Mouse (Mus musculus) layer of hippocampus, postnatal 25 days (tissue): ENCODE results near the gene Olfr10. TPM values are rescaled to one million over a fixed set of nuclear protein-coding genes. Genes with fewer than 3 reads are reported as not detected.
"Not testable (repeated sequence)": the region's sequence is repeated elsewhere in the genome, so short reads cannot be mapped to it uniquely, and the experiment has no call there.

Experiments
- DNase-seq, 2 experiments: peaks; one replicate each; pipeline ENCODE4 v3.0.0; 2022; ENCODE audit warnings: mixed read lengths in 2 of 2, low spot score in 1 of 2; ENCODE audit errors: extremely low spot score in 1 of 2
- total RNA-seq, 2 experiments: library from RNA; stranded (reverse); gene quantifications; 2 replicates each; pipeline ENCODE4 v1.2.3; 2021

The Olfr10 gene
- total RNA-seq, result not detected

DNA sequence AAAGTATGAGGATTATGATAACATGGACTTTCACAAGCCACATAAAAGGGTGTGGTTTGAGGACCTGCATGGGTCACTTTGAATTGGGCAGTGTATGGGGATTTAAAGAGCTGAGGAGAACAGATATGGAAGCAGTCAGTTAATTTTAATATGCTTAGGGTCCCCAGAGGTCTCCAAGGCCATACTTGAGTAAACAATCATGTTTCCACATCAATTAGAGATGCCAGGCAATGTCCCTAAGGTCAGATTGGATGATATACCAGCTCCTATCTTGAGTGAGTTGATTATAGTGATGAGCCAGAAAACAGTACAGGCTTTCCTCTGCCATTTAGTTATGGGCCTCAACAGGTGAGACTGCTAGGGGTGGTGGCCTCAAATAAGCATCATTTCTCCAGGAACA lies at the start of gene Olfr10:
TSS of gene Olfr10 (plus strand) at position 301 of the 400 bp plus-strand sequence.
- no peak for DNase-seq

DNA sequence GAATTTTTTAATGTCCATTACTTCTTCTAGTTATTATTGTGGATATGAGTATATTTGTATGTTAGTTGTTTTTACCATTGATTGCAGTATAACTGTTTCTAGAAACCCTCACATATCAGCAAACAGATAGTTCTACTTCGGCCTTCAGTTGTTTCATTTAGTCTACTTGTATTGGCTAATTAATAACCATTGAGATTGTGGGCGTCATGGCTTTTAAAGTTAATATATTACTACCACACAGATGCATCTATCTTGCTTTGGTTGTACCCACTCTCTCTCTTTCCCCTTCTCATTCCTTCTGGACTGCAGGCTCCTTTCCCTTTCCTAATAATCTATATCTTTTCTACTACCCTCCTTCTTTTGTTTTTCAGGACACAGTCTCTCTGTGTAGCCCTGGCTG lies 45.2 kb upstream of the Olfr10 start:
- DNase-seq, result no peak

DNA sequence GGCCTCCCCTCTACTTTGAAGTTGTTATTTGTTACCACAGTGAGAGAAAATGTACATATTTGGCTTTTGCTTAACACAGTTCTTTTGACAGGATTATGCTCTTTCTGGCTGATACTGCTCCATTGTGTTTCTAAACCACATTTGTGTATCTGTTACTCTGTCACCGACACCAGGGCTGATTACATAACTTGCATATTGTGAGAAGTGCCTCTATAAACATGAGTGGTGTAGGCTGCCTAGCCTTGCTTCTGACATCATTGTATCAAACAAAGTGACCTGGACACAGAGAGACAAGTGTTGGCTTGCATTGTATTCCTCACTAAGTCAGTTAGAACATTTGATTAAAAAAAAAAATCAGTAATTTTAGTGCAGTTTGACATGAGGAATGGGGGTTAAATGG lies 44.7 kb upstream of the Olfr10 start:
- no peak for DNase-seq

DNA sequence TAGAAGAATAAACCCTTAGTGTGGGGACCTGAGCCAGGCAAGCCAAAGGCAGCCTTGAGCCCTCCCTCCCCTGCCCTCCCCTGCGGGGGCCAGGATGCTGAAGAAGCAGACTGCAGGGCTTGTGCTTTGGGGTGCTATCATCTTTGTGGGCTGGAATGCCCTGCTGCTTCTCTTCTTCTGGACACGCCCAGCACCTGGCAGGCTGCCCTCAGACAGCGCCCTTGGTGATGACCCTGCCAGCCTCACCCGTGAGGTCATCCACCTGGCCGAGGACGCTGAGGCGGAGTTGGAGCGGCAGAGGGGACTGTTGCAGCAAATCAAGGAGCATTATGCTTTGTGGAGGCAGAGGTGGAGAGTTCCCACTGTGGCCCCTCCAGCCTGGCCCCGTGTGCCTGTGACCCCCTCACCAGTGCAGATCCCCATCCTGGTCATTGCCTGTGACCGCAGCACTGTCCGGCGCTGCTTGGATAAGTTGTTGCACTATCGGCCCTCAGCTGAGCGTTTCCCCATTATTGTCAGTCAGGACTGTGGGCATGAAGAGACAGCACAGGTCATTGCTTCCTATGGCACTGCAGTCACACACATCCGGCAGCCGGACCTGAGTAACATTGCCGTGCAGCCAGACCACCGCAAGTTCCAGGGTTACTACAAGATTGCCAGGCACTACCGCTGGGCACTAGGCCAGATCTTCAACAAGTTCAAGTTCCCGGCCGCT lies 43.8 kb upstream of the Olfr10 start:
- no peak for DNase-seq

DNA sequence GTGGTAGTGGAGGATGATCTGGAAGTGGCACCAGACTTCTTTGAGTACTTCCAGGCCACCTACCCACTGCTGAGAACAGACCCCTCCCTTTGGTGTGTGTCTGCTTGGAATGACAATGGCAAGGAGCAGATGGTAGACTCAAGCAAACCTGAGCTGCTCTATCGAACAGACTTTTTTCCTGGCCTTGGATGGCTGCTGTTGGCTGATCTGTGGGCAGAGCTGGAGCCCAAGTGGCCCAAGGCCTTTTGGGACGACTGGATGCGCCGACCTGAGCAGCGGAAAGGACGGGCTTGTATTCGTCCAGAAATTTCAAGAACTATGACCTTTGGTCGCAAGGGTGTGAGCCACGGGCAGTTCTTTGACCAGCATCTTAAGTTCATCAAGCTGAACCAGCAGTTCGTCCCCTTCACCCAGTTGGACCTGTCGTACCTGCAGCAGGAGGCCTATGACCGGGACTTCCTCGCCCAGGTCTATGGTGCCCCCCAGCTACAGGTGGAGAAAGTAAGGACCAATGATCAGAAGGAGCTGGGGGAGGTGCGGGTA lies 43.2 kb upstream of the Olfr10 start:
- DNase-seq, result no peak

DNA sequence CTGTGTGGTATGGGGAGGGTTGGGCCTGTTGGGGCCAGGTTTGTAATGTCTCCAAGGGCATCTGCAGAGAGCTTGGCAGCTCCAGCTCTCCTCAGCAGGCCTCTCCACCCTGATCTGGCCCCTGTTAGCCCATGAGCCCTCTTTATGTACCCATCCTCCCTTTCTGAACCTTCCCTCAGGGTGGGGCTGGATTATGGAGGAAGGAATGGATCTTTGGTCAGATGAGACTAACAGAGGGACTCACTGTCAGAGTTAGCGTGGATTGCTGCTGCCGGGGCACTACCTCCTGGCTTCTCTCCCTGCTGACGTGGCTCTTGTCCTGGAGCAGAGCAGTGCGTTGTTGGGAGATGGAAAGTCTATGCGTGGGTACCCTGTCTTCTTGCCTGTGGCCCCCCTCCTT lies 42.3 kb upstream of the Olfr10 start:
- no peak for DNase-seq

DNA sequence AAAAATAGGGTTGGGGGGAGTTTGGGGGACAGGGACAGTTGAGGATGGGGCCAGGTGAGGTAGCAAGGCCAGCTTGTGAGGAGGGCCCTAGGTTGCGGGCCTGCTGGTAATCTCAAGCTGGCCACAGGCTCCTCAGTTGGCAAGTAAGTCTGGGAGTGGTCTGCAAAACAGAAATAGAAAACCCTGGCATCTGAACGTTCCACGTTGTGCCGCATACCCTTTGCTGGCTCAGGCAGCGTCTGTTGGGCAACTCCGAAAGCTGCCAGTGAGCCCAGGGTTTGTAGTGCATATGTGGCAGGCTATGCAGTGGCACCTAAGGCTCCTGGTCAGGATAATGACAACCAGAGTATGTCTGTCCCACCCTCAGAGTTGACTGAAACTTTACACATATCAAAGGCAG lies 41.4 kb upstream of the Olfr10 start:
- DNase-seq, result no peak

DNA sequence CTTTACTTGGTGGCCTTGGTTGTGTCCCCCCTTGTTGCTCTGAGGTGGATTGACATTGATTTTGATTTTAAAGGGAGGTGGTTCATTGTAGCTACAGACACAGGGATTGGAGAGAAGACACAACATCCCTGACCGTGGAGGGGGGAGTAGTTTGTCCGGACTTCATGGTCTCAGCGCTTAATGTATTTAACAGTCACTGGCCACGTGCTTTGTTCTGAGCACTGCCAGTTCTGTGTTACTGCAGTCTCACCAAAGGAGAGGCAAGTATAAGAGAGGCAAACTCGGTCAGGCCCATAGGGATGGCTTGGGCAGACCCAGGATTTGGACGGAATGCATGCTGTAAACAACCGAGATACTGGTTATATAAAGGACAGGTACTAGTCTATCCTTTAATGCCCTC lies 40.5 kb upstream of the Olfr10 start:
- no peak for DNase-seq

DNA sequence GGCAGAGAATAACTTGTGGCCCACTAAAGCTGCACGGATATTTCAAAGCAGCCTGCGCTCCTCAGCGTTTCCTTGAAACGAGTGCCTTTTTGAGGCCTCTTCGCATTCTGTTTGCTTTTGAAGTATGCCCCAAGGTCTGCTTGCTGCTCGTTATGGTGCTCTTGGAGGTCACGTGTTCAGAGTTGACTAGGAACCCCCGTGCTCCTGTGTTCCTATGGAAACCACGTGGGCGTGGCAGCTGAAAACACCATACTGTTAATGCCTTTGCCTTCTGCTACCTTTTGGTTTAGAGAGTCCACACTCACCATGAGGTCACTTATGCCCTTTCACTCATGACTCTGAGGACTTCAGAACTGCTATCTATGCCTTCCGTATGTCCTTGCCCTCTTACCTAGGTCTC lies 39.9 kb upstream of the Olfr10 start:
- DNase-seq, result no peak

DNA sequence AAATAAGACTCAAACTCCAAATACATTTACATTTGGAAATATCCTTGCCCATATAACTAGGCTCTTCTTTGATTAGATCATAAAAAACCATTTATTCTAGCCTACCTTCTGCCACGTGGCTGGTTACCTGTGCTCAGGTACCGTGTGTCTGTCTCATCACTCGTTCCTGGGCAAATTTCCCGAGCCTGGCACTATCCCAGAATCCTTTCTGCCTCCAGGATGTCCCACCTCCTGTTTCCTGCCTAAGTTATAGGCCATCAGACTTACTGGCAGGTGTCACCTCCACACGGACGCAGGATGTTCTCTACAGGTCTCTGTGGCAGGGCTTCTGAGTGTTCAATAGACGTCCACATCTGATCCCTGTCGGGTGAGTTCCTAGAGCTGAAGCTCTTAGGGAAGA lies 39.4 kb upstream of the Olfr10 start:
- DNase-seq, result no peak

DNA sequence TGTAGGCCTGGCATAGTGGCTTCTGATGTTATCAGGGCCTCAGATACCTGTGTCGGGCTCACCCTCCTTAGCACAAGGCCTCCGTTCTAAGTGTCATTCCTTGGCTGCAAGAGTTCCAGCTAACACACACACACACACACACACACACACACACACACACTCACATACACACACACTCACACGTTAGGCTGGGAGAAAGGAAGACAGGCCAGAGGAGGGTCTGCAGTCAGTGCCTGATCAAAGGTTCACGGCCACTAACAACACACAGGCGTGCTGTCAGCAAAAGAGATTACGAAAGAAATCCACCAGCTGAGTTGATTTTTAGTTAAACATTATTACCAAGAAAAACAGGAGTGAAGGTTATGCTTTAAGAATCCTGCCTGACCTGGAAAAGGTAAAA lies 37.9 kb upstream of the Olfr10 start:
- DNase-seq, result no peak

DNA sequence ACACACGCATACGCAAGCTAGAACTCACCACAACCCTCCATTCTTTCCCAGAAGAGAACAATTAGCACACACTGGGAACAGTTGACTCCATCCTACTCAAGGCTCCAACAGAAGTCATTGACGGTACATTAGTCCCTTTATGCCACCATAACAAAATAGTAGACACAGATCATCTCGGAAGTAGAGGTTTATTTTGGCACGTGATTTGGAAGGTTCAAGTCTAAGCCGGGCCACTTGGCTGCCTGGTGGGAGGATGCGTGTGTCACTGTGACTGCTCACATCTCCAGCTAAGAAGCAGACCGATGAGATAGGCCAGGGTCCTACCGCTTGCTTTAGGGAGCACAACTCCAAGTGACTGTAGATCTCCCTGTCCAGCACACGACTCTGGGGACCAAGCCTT lies 37.2 kb upstream of the Olfr10 start:
- no peak for DNase-seq

DNA sequence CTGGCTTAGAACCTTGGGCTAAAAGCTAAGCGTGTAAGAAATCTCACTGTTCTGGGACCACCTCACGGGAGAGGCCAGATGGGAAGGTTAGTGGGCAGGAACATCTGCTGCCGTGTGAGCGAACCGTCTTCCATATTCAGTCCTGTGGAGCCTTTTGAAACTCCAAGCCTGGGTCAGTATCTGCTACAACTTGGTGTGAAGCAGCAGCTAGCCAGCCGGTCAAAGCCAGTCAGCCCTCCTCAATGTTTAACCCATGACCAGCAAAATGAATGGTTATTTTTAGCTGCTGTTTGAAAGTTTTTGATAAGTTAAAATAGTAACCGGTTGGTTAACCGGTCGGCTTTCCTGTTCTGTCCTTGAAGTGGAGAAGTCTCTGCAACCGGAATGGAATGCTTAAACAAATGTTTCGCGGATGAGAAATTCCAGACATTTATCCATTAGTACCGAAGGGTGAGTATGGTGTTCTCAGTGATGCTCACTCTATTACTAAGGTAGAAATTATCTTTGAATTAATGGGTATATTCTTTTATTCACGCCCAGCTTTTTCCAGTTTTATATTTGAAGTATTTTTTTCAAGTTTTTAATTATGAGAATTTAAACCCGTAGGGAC lies 36.5 kb upstream of the Olfr10 start:
- no peak for DNase-seq

DNA sequence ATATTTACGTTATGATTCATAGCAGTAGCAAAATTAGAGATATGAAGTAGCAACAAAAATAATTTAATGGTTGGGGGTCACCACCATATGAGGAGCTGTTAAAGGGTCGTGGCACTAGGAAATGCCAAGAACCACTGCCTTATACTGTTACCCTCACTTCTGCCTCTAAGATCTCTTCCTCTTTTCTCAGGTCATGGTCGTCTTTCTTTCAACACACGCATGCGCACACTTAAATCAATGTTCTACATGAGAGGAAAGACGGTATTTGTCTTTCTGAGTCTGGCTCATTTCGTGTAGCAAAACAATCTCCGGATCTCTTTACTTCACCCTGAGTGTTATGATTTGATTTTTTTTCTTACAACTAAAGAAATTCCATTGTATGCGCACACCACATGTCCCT lies 34.8 kb upstream of the Olfr10 start:
- no peak for DNase-seq

DNA sequence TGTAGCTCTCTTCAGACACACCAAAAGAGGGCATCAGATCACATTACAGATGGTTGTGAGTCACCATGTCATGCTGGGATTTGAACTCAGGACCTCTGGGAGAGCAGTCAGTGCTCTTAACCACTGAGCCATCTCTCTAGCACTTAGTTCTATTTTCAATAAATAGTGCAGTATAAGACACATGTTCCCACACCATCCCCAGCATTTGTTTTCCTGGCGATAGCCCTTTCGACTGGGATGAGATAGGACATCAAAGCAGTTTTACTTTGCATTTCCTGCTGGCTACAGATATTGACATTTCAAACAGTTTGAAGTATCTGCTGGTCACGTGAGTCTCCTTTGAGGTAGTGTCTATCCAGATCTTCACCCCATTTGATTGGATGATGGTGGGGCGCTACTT lies 34.2 kb upstream of the Olfr10 start:
- DNase-seq, result no peak

DNA sequence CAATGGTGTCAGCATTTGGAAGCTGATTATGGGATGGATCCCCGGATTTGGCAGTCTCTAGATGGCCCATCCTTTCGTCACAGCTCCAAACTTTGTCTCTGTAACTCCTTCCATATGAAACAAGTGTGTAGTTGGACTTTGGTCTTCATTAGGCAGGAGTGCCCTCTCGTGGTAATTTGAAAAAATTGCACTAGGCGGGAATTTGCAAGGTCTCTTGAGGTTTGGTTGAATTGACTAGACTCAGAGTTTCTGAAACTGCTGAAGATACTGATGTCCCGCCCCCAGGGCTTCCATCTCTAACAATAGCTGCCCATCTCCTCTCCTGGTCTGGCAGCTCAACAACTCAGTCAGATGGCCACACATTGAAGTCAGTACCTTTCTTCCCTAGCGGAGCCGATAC lies 33.2 kb upstream of the Olfr10 start:
- DNase-seq, result peak in 1 of 2 experiments; percentile 25

DNA sequence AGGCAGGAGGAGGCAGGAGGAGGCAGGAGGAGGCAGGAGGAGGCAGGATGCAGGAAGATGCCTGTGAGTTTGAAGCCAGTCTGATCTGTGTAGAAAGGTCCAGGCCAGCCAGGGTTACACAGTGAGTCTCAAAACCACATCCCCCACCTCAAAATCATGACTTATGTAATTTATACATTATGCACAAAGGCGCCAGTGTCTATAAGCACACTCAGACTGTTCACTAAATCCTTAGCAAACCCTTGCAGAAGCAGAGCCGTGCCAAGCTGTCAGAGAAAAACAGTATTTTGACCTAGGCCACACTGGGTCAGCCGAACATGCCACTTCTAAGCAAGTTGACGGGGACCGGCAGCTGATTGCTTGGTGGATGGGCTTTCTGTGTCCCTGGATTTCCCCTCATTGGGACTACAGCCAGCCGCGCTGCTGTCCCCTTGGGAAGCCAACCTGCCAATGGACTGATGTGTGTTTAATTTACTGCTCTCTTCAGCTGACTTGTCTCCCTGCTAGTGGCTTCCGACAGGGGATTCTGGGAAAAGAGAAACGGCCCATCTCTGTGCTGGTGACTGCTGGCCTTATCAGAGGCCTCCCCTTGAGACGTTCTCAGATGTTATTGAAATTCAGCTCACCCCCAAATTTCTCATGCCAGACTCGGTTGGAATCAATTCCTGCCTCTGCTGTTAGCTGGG lies 30.6 kb upstream of the Olfr10 start:
- no peak for DNase-seq

DNA sequence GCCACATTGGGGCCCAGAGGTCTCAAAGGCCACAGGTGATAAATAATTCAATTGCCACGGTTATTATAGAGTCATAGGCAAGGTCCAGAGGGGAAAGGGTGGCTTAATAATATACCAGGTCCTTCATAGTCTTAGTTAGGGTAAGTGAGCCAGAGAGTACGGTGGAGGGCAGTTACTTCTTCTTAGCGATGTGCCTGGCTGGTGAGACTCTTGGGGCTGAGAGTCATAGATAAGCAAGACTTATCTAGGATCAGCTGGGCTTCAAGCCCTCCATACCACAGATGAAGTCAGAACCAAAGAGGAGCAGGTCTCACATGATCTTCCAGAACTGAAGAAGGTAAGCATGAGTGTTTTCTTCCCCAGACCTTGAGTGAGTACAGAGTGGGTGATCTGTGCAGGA lies 26.3 kb upstream of the Olfr10 start, which contains the start of gene Olfr1393:
TSS of gene Olfr1393 (plus strand) at position 83 of the 400 bp plus-strand sequence.
- no peak for DNase-seq

DNA sequence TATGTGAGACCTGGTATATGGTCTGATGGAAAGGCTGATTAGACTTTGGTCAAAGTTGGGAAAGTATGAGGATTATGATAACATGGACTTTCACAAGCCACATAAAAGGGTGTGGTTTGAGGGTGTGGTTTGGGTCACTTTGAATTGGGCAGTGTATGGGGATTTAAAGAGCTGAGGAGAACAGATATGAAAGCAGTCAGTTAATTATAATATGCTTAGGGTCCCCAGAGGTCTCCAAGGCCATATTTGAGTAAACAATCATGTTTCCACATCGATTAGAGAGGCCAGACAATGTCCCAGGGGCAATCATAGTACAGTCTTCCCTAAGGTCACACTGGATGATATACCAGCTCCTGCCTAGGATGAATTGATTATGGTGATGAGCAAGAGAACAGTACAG lies 19.6 kb upstream of the Olfr10 start, which contains the start of gene Olfr1392:
TSS of gene Olfr1392 (plus strand) at position 301 of the 400 bp plus-strand sequence.
- DNase-seq, result not testable (repeated sequence)

DNA sequence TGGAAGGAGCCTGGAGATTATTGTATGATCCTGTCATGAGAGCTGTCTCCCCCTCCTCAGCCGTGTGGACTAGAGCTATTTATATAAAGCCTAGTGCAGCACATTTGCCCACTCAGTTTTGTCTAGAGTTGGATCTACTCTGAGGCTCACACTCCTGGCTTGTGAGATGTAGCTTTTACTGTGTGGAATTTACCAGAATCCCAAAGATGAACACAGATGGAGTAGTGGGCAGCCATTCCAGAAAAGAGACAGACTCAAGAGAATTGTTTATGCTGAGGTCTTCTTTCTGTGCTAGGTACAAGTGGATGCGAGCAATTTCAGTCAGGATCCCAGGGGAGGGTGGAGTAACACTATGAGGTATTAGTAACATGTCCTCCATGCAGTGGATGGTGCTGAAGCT lies 17.3 kb upstream of the Olfr10 start:
- DNase-seq, result no peak

DNA sequence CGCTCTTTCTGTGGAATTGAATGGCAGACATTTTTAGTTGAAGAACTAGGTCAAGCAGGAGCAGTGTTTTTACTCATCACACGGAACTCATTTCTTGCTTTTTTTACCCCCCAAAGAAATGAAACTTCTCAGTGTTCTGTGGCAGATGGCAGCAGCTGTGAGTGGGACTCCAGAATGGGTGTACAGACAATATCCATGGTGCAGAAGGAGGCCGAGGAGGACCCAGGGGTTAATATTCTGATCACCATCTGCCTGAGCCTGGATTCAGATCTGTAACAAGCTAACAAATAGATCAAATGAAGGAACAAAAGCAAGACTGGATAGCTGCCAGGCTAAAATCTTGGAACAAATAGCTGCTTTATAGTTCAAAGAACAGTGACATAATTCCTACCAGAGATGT lies 11.8 kb upstream of the Olfr10 start:
- peak in 1 of 2 experiments; percentile 31 for DNase-seq
